Mouse (Mus musculus) MEL (cell line): ENCODE measurements around the gene Krtdap. TPM values are rescaled to one million over a fixed set of nuclear protein-coding genes. Genes with fewer than 3 reads are reported as not detected.

ENCODE experiments used
- DNase-seq: peaks from one replicate; pipeline ENCODE4 v3.0.0; 2011; ENCODE audit warnings: low read depth, low spot score
- H3K27ac ChIP-seq: 2 replicates; pipeline ENCODE4 v1.5.1; 2012; ENCODE audit warnings: low read depth, mild to moderate bottlenecking, control low read depth, low read length, moderate library complexity; ENCODE audit not compliant: control insufficient read depth
- H3K27me3 ChIP-seq, 2 experiments: fragments of 150-350 bp in 1 of 2; sonication (generic) in 1 of 2; 2 replicates each; pipeline ENCODE4 v1.6.1; 2012; ENCODE audit warnings: low read length in 2 of 2, mild to moderate bottlenecking in 2 of 2, improper control_type of control experiment in 1 of 2, moderate library complexity in 1 of 2; ENCODE audit not compliant: insufficient read depth in 2 of 2, control insufficient read depth in 1 of 2
- H3K36me3 ChIP-seq, 2 experiments: 2 replicates each; pipeline ENCODE4 v1.6.1; 2012 to 2014; ENCODE audit warnings: low read length in 2 of 2, improper control_type of control experiment in 1 of 2, inconsistent platforms in 1 of 2, mild to moderate bottlenecking in 1 of 2; ENCODE audit not compliant: insufficient read depth in 2 of 2, control insufficient read depth in 1 of 2
- H3K4me1 ChIP-seq, 2 experiments: fragments of 150-350 bp in 1 of 2; sonication (generic) in 1 of 2; 2 replicates each; pipeline ENCODE4 v1.6.1; 2012; ENCODE audit warnings: low read length in 2 of 2, improper control_type of control experiment in 1 of 2, mild to moderate bottlenecking in 1 of 2; ENCODE audit not compliant: insufficient read depth in 2 of 2, control insufficient read depth in 1 of 2
- H3K4me3 ChIP-seq, 2 experiments: fragments of 150-350 bp in 1 of 2; sonication (generic) in 1 of 2; 2 replicates each; pipeline ENCODE4 v1.5.1; 2012; ENCODE audit warnings: low read depth in 2 of 2, low read length in 2 of 2, mild to moderate bottlenecking in 2 of 2, moderate library complexity in 2 of 2, control low read depth in 1 of 2, improper control_type of control experiment in 1 of 2; ENCODE audit not compliant: control insufficient read depth in 1 of 2, insufficient read depth in 1 of 2
- H3K79me2 ChIP-seq: 2 replicates; pipeline ENCODE4 v1.6.1; 2012; ENCODE audit warnings: mild to moderate bottlenecking, low read length, moderate library complexity; ENCODE audit not compliant: control insufficient read depth, poor library complexity, insufficient read depth
- H3K9ac ChIP-seq: 2 replicates; pipeline ENCODE4 v1.6.1; 2012; ENCODE audit warnings: low read depth, mild to moderate bottlenecking, control low read depth, low read length, moderate library complexity; ENCODE audit not compliant: control insufficient read depth, poor library complexity, severe bottlenecking
- H3K9me3 ChIP-seq: fragments of 150-350 bp; sonication (generic); replicated peaks from 2 replicates; pipeline ENCODE4 v1.6.1; 2012; ENCODE audit warnings: mild to moderate bottlenecking, low read length, improper control_type of control experiment, moderate library complexity; ENCODE audit not compliant: insufficient read depth
- BHLHE40 ChIP-seq: IDR thresholded peaks from 2 replicates; pipeline ENCODE4 v1.6.1; 2012; ENCODE audit warnings: low read depth, mild to moderate bottlenecking, inconsistent platforms, low read length, improper control_type of control experiment, borderline replicate concordance
- CTCF ChIP-seq, 3 experiments: IDR thresholded peaks in 2 of 3; conservative IDR thresholded peaks in 1 of 3; 2 replicates each; pipeline ENCODE4 v1.5.1; 2011 to 2012; ENCODE audit warnings: low read length in 3 of 3, low read depth in 2 of 3, mild to moderate bottlenecking in 2 of 3, improper control_type of control experiment in 1 of 3, inconsistent platforms in 1 of 3, mixed read lengths in 1 of 3, moderate library complexity in 1 of 3; ENCODE audit not compliant: control insufficient read depth in 1 of 3, insufficient read depth in 1 of 3, poor library complexity in 1 of 3, severe bottlenecking in 1 of 3
- ETS1 ChIP-seq: IDR thresholded peaks from 2 replicates; pipeline ENCODE4 v1.6.1; 2012; ENCODE audit warnings: low read depth, mild to moderate bottlenecking, inconsistent platforms, low read length, improper control_type of control experiment, moderate library complexity
- GABPA ChIP-seq: IDR thresholded peaks from 2 replicates; pipeline ENCODE4 v1.6.1; 2012; ENCODE audit warnings: low read depth, mild to moderate bottlenecking, inconsistent platforms, low read length, improper control_type of control experiment, moderate library complexity
- GATA1 ChIP-seq: IDR thresholded peaks from 2 replicates; pipeline ENCODE4 v1.6.1; 2011; ENCODE audit warnings: low read depth, low read length, improper control_type of control experiment
- HCFC1 ChIP-seq: IDR thresholded peaks from 2 replicates; pipeline ENCODE4 v1.6.1; 2012; ENCODE audit warnings: low read depth, mild to moderate bottlenecking, inconsistent platforms, low read length, improper control_type of control experiment, moderate library complexity
- JUND ChIP-seq: IDR thresholded peaks from 2 replicates; pipeline ENCODE4 v1.6.1; 2011; ENCODE audit warnings: low read depth, mild to moderate bottlenecking, improper control_type of control experiment, low read length
- KAT2A ChIP-seq: conservative IDR thresholded peaks from 2 replicates; pipeline ENCODE4 v1.6.1; 2012; ENCODE audit warnings: low read depth, low read length, improper control_type of control experiment, inconsistent platforms
- MAFK ChIP-seq: IDR thresholded peaks from 2 replicates; pipeline ENCODE4 v1.6.1; 2011; ENCODE audit warnings: low read depth, mild to moderate bottlenecking, low read length, improper control_type of control experiment, borderline replicate concordance
- MAX ChIP-seq: IDR thresholded peaks from 2 replicates; pipeline ENCODE4 v1.6.1; 2011; ENCODE audit warnings: low read length, improper control_type of control experiment
- MAZ ChIP-seq: IDR thresholded peaks from 2 replicates; pipeline ENCODE4 v1.6.1; 2012; ENCODE audit warnings: low read depth, mild to moderate bottlenecking, inconsistent platforms, low read length, improper control_type of control experiment
- MEF2A ChIP-seq: IDR thresholded peaks from 2 replicates; pipeline ENCODE4 v1.6.1; 2014; ENCODE audit warnings: low read depth, mild to moderate bottlenecking, inconsistent platforms, low read length, improper control_type of control experiment; ENCODE audit not compliant: poor library complexity, insufficient replicate concordance, severe bottlenecking; ENCODE audit errors: extremely low read depth
- NELFE ChIP-seq: IDR thresholded peaks from 2 replicates; pipeline ENCODE4 v1.6.1; 2011; ENCODE audit warnings: low read depth, low read length, improper control_type of control experiment
- NRF1 ChIP-seq: IDR thresholded peaks from 2 replicates; pipeline ENCODE4 v1.6.1; 2014; ENCODE audit warnings: low read depth, mild to moderate bottlenecking, inconsistent platforms, low read length, improper control_type of control experiment, moderate library complexity; ENCODE audit not compliant: poor library complexity, insufficient read depth, severe bottlenecking
- POLR2A ChIP-seq, 2 experiments: IDR thresholded peaks; 2 replicates each; pipeline ENCODE4 v1.6.1; 2011 to 2012; ENCODE audit warnings: low read length in 2 of 2, mild to moderate bottlenecking in 2 of 2, control low read depth in 1 of 2, improper control_type of control experiment in 1 of 2, low read depth in 1 of 2, moderate library complexity in 1 of 2; ENCODE audit not compliant: control insufficient read depth in 1 of 2, insufficient read depth in 1 of 2, poor library complexity in 1 of 2
- RAD21 ChIP-seq: IDR thresholded peaks from 2 replicates; pipeline ENCODE4 v1.6.1; 2011; ENCODE audit warnings: mild to moderate bottlenecking, low read depth, low read length, improper control_type of control experiment
- SMC3 ChIP-seq: IDR thresholded peaks from 2 replicates; pipeline ENCODE4 v1.6.1; 2011; ENCODE audit warnings: low read depth, low read length, improper control_type of control experiment
- TAL1 ChIP-seq: IDR thresholded peaks from 2 replicates; pipeline ENCODE4 v1.6.1; 2012; ENCODE audit warnings: mild to moderate bottlenecking, inconsistent platforms, low read length, moderate library complexity, mixed read lengths
- UBTF ChIP-seq: IDR thresholded peaks from 2 replicates; pipeline ENCODE4 v1.6.1; 2012; ENCODE audit warnings: low read depth, mild to moderate bottlenecking, inconsistent platforms, low read length, improper control_type of control experiment, moderate library complexity, borderline replicate concordance; ENCODE audit not compliant: insufficient read depth
- USF1 ChIP-seq: IDR thresholded peaks from 2 replicates; pipeline ENCODE4 v1.6.1; 2014; ENCODE audit warnings: low read depth, mild to moderate bottlenecking, inconsistent platforms, low read length, improper control_type of control experiment, moderate library complexity
- ZC3H11A ChIP-seq: IDR thresholded peaks from 2 replicates; pipeline ENCODE4 v1.6.1; 2012; ENCODE audit warnings: low read depth, mild to moderate bottlenecking, inconsistent platforms, low read length, improper control_type of control experiment
- ZKSCAN1 ChIP-seq: IDR thresholded peaks from 2 replicates; pipeline ENCODE4 v1.6.1; 2012; ENCODE audit warnings: low read depth, mild to moderate bottlenecking, inconsistent platforms, low read length, improper control_type of control experiment, moderate library complexity
- ZMIZ1 ChIP-seq: IDR thresholded peaks from 2 replicates; pipeline ENCODE4 v1.6.1; 2012; ENCODE audit warnings: low read depth, mild to moderate bottlenecking, inconsistent platforms, low read length, improper control_type of control experiment, moderate library complexity
- polyA plus RNA-seq, 2 experiments: library from polyadenylated mRNA; stranded (reverse) in 1 of 2; unstranded in 1 of 2; fragments of >175 nt in 1 of 2; fragments of >200 nt in 1 of 2; gene quantifications; 2 replicates each; pipeline versions ENCODE4 v1.2.1 to v1.2.4; 2012; ENCODE audit warnings: low replicate concordance in 2 of 2, low read depth in 1 of 2; ENCODE audit not compliant: insufficient read length in 2 of 2, insufficient read depth in 1 of 2, missing spikeins in 1 of 2
- total RNA-seq: library from RNA; depleted of rRNA; stranded (reverse); fragments of 300-350 nt; gene quantifications from 2 replicates; pipeline ENCODE4 v1.2.3, GENCODE M21; 2012

Gene Krtdap
- total and polyA plus RNA-seq, 3 experiments = not detected

DNA sequence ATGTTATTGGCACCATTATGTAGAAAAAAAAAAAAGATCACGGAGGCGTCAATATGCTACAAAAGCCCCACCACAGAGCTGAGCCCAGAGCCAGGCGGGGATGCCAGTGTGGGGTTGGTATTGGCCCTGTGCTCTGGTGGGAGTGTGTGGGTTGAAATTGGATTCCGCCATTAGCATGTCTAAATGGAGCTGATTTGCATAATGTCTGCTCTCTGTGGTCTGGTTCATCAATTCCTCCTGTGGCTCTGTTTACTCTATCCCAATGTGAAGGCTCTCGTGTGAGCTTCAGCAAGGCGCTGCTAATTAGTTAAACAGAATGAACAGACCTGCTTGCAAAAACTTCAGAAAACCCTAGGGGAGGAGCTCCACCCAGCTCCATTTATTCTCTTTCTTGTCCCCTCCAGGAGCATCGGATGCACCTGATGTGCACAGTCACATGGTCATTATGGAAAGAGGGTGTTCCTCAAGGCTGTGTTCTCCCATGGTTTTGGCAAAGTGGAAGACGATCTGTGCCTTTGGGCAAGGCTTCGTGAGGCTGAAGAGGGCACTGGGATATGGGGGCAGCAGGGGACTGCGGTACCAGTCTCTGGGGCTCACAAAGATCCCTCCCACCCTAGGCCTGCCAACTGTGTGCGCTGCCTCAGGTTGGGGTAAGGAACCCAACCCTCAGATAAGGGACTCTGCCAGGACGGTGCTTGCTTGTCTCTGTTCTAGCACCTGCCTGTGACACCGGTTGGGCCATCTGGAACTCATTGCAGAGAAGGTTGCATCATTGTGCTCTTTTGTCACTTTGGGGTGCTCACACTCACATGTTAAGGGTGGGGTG is 1.8 kb upstream of the Krtdap start:
- peaks cover 0 to 10% of the 10 kb centered on the region in 2 experiments; a peak in 3 of 4 replicates for H3K27me3 ChIP-seq
- H3K9me3 ChIP-seq = no peaks in the 10 kb centered on the region
- H3K9ac ChIP-seq = no peak overlapping the region
- no peaks in the 10 kb centered on the region for H3K79me2 ChIP-seq
- H3K36me3 ChIP-seq = no peaks in the 10 kb centered on the region
- peaks cover 0 to 5% of the 10 kb centered on the region in 2 experiments; a peak in 1 of 4 replicates for H3K4me1 ChIP-seq
- H3K4me3 ChIP-seq = no peak overlapping the region
- DNase-seq = no peak
- TF ChIP-seq RAD21 = no peak
- TF ChIP-seq MAX = no peak
- no peak for TF ChIP-seq MEF2A
- TF ChIP-seq BHLHE40 = no peak
- TF ChIP-seq POLR2A (IDR thresholded peaks at IDR 0.05; ENCODE audit: control insufficient read depth in 1 of 2, insufficient read depth in 1 of 2, low read depth in 1 of 2, low read length in 2 of 2, poor library complexity in 1 of 2) = no peak
- TF ChIP-seq JUND = no peak
- no peak for TF ChIP-seq ZC3H11A
- TF ChIP-seq UBTF = no peak
- TF ChIP-seq KAT2A = no peak
- no peak for TF ChIP-seq ZMIZ1
- TF ChIP-seq, all 39 proteins: peak for 0
- no peak overlapping the region for H3K27ac ChIP-seq

- peaks cover 0 to 10% of the 10 kb centered on the region in 2 experiments; a peak in 3 of 4 replicates for H3K27me3 ChIP-seq
- H3K27ac ChIP-seq = no peak overlapping the region
- no peaks in the 10 kb centered on the region for H3K79me2 ChIP-seq
- no peak for TF ChIP-seq HCFC1
- no peak for TF ChIP-seq NELFE
- no peak for TF ChIP-seq UBTF
- TF ChIP-seq SMC3 = no peak
- TF ChIP-seq TAL1 = no peak
- TF ChIP-seq MAFK = no peak
- no peak for TF ChIP-seq GATA1
- TF ChIP-seq MAZ = no peak
- no peak for TF ChIP-seq KAT2A
- TF ChIP-seq NRF1 = no peak
- no peak for TF ChIP-seq GABPA
- TF ChIP-seq ETS1 = no peak
- TF ChIP-seq CTCF (IDR thresholded peaks at IDR 0.05 in 2 of 3, conservative IDR thresholded peaks at IDR 0.05 in 1 of 3; ENCODE audit: control insufficient read depth in 1 of 3, insufficient read depth in 1 of 3, low read depth in 2 of 3, low read length in 3 of 3, poor library complexity in 1 of 3, severe bottlenecking in 1 of 3) = no peak
- no peak for TF ChIP-seq ZKSCAN1
- TF ChIP-seq ZC3H11A = no peak
- TF ChIP-seq USF1 = no peak
- H3K9me3 ChIP-seq = no peaks in the 10 kb centered on the region
- H3K9ac ChIP-seq = no peak overlapping the region
- H3K36me3 ChIP-seq = no peaks in the 10 kb centered on the region
- DNase-seq = no peak
- no peaks in the 10 kb centered on the region for H3K4me1 ChIP-seq
- no peak overlapping the region for H3K4me3 ChIP-seq
These were observed 2.4 kb downstream of the Krtdap start for GRCm38 (mm10) chr7:30790141-30790540.
